Mouse (Mus musculus) CH12.LX (cell line): ENCODE results near the gene Fam214a.

Source experiments
- CHD2 ChIP-seq: IDR thresholded peaks from 2 replicates; pipeline ENCODE4 v1.6.1; 2011; ENCODE audit warnings: low read length, improper control_type of control experiment
- CTCF ChIP-seq, 2 experiments: IDR thresholded peaks in 1 of 2; conservative IDR thresholded peaks in 1 of 2; 2 replicates each; pipeline ENCODE4 v1.5.1; 2011 to 2012; ENCODE audit warnings: low read depth in 2 of 2, low read length in 2 of 2, improper control_type of control experiment in 1 of 2, inconsistent platforms in 1 of 2, mild to moderate bottlenecking in 1 of 2, moderate library complexity in 1 of 2
- MXI1 ChIP-seq: IDR thresholded peaks from 2 replicates; pipeline ENCODE4 v1.6.1; 2011; ENCODE audit warnings: mild to moderate bottlenecking, low read depth, low read length, improper control_type of control experiment
- ZMIZ1 ChIP-seq: IDR thresholded peaks from 2 replicates; pipeline ENCODE4 v1.6.1; 2012; ENCODE audit warnings: low read depth, mild to moderate bottlenecking, inconsistent platforms, low read length, improper control_type of control experiment

DNA sequence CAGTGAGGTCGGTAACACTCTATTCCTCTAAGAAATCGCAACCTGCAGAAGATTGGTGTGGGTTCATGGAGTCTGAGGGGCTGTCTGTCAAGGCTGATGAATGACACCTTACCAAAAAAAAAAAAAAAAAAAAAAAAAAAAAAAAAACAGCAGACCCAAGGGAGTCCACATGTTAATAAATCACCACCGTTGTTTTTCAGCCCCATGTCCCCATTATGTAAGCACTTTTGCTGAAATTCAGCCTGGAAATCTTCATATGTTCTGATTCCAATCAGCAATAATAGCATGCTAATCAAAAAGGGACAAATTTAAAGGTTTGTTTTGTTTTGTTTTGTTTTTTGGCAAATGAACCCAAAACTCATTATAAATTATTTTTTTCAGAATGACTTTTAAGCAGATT is 37.1 kb upstream of the Fam214a start:
- no peak for TF ChIP-seq MXI1
- TF ChIP-seq ZMIZ1, result no peak
- no peak for TF ChIP-seq CTCF (conservative IDR thresholded peaks at IDR 0.05 in 1 of 2, IDR thresholded peaks at IDR 0.05 in 1 of 2; ENCODE audit: low read depth in 2 of 2, low read length in 2 of 2)
- TF ChIP-seq CHD2, result no peak
